Mouse (Mus musculus) right cerebral cortex, adult 2 months (tissue): ENCODE results near the gene Apmap.

Experiments used
- DNase-seq, 2 experiments: peaks; one replicate each; pipeline ENCODE4 v3.0.0; 2021 to 2022; ENCODE audit warnings: low spot score in 2 of 2

The Apmap gene

GRCm38 (mm10) chr2:150608087-150608799 lies at the start of gene Apmap:
Gene Apmap, minus strand, starts transcription at chr2:150608567.
- peak; percentile 98 for DNase-seq

GRCm38 (mm10) chr2:150656975-150657768 lies 48.8 kb upstream of the Apmap start:
- DNase-seq = no peak

- no peak for DNase-seq
These were observed 47.7 kb upstream of the Apmap start for GRCm38 (mm10) chr2:150656112-150656511.

- no peak for DNase-seq
These were observed 46.9 kb upstream of the Apmap start for GRCm38 (mm10) chr2:150655290-150655689.

- no peak for DNase-seq
These were observed 46.4 kb upstream of the Apmap start for GRCm38 (mm10) chr2:150654814-150655213.

- DNase-seq = no peak
These were observed 43.0 kb upstream of the Apmap start for GRCm38 (mm10) chr2:150651366-150651765.

- DNase-seq = no peak
These were observed 42.2 kb upstream of the Apmap start for GRCm38 (mm10) chr2:150650511-150651074.

GRCm38 (mm10) chr2:150648300-150648895 lies 40.0 kb upstream of the Apmap start:
- no peak for DNase-seq

GRCm38 (mm10) chr2:150647681-150648299 lies 39.4 kb upstream of the Apmap start:
- no peak for DNase-seq

GRCm38 (mm10) chr2:150646411-150647121 lies 38.2 kb upstream of the Apmap start:
- DNase-seq = no peak

- DNase-seq = no peak
These were observed 36.9 kb upstream of the Apmap start for GRCm38 (mm10) chr2:150645225-150645624.

GRCm38 (mm10) chr2:150643726-150644415 lies 35.5 kb upstream of the Apmap start:
- peak; percentile 39 to 52 for DNase-seq

- no peak for DNase-seq
These were observed 34.8 kb upstream of the Apmap start for GRCm38 (mm10) chr2:150643166-150643565.

GRCm38 (mm10) chr2:150638370-150638733 lies 30.0 kb upstream of the Apmap start:
- no peak for DNase-seq

GRCm38 (mm10) chr2:150637702-150638369 lies 29.5 kb upstream of the Apmap start:
- no peak for DNase-seq

- DNase-seq = no peak
These were observed 27.6 kb upstream of the Apmap start for GRCm38 (mm10) chr2:150635877-150636446.

GRCm38 (mm10) chr2:150629255-150629654 lies 20.9 kb upstream of the Apmap start:
- DNase-seq = no peak

GRCm38 (mm10) chr2:150627140-150627539 lies 18.8 kb upstream of the Apmap start:
- DNase-seq = no peak

GRCm38 (mm10) chr2:150624926-150625325 lies 16.6 kb upstream of the Apmap start:
- no peak for DNase-seq

- DNase-seq = no peak
These were observed 15.6 kb upstream of the Apmap start for GRCm38 (mm10) chr2:150623957-150624356.
